Mouse (Mus musculus) bone marrow macrophage, adult 2 months (primary cell): Measurements from ENCODE around the gene Trim41.

Experiments used
- CTCF ChIP-seq: IDR thresholded peaks from 2 replicates; pipeline ENCODE4 v1.5.1; 2012; ENCODE audit warnings: low read depth, mild to moderate bottlenecking, low read length, moderate library complexity
- POLR2A ChIP-seq: IDR thresholded peaks from 2 replicates; pipeline ENCODE4 v1.6.1; 2012; ENCODE audit warnings: mild to moderate bottlenecking, low read depth, low read length, borderline replicate concordance

- TF ChIP-seq CTCF (no peak), POLR2A (no peak)
These were observed 26.0 kb upstream of the Trim41 start for GRCm38 (mm10) chr11:48843202-48843601.
